Mouse (Mus musculus) neural tube, embryonic 12.5 days (tissue): ENCODE results near the gene H1fx. TPM values are rescaled to one million over a fixed set of nuclear protein-coding genes. Genes with fewer than 3 reads are reported as not detected.
"Not testable (repeated sequence)": the region's sequence is repeated elsewhere in the genome, so short reads cannot be mapped to it uniquely, and the experiment has no call there.

Source experiments
- ATAC-seq: fragments of 200-750 bp; cut with Nextera tagmentation; 2 replicates; pipeline ENCODE4 v1.8.0; 2017; ENCODE audit warnings: low read depth, mild to moderate bottlenecking, moderate TSS enrichment, moderate library complexity; ENCODE audit not compliant: low FRiP score
- H3K27ac ChIP-seq: fragments of 300-500 bp; sonication (generic); 2 replicates; pipeline ENCODE4 v1.5.1; 2016
- H3K27me3 ChIP-seq: fragments of 300-500 bp; sonication (generic); replicated peaks from 2 replicates; pipeline ENCODE4 v1.6.1; 2016; ENCODE audit warnings: mild to moderate bottlenecking
- H3K36me3 ChIP-seq: fragments of 300-500 bp; sonication (generic); 2 replicates; pipeline ENCODE4 v1.6.1; 2016; ENCODE audit warnings: mild to moderate bottlenecking
- H3K4me1 ChIP-seq: fragments of 300-500 bp; sonication (generic); 2 replicates; pipeline ENCODE4 v1.6.1; 2016
- H3K4me2 ChIP-seq: fragments of 300-500 bp; sonication (generic); replicated peaks from 2 replicates; pipeline ENCODE4 v1.6.1; 2016; ENCODE audit warnings: mild to moderate bottlenecking
- H3K4me3 ChIP-seq: fragments of 300-500 bp; sonication (generic); 2 replicates; pipeline ENCODE4 v1.5.1; 2016
- H3K9ac ChIP-seq: fragments of 300-500 bp; sonication (generic); 2 replicates; pipeline ENCODE4 v1.6.1; 2016; ENCODE audit warnings: mild to moderate bottlenecking
- H3K9me3 ChIP-seq: fragments of 300-500 bp; sonication (generic); 2 replicates; pipeline ENCODE4 v1.6.1; 2016; ENCODE audit warnings: mild to moderate bottlenecking
- WGBS: fragments of 180-500 bp; shearing (Covaris S2); methylation state at CpG from one replicate; pipeline ENCODE4 v1.1.7; 2016; 5-methylcytosine and 5-hydroxymethylcytosine counted together
- polyA plus RNA-seq: library from polyadenylated mRNA; unstranded; fragments of >200 nt; fragmentation: Nextera tagmentation; extraction: Ambion mirVana; gene quantifications from 2 replicates; pipeline ENCODE4 v1.2.1, GENCODE M21; 2016

Gene H1fx
- 114 TPM in 2 replicates for polyA plus RNA-seq

- peak; percentile 77 for ATAC-seq
- Histone ChIP-seq H3K27ac (peak within 1 kb of the TSS; percentile 82), H3K9ac (peak within 1 kb of the TSS; percentile 97), H3K4me2 (peak within 1 kb of the TSS; percentile 86), H3K4me1 (peaks cover 17% of the 10 kb centered on the region), H3K36me3 (peaks cover 21% of the 10 kb centered on the region), H3K4me3 (peak within 1 kb of the TSS; percentile 97), H3K27me3 (no peaks in the 10 kb centered on the region), H3K9me3 (no peaks in the 10 kb centered on the region)
- under 1% methylated on average over 55 of the region's 55 CpGs for WGBS
Observed at GRCm38 (mm10) chr6:87981547-87982256, at the start of gene H1fx. H1fx (minus strand) TSS chr6:87981637.

GRCm38 (mm10) chr6:88030432-88030831 is 49.0 kb upstream of the H1fx start:
- Histone ChIP-seq H3K4me1 (0 out of 2 replicates have a peak, but pooled peaks cover 3% of the 10 kb centered on the region), H3K9me3 (no peaks in the 10 kb centered on the region), H3K4me3 (no peak overlapping the region), H3K4me2 (no peak overlapping the region), H3K27ac (no peak overlapping the region), H3K9ac (no peak overlapping the region), H3K36me3 (peaks cover 6% of the 10 kb centered on the region; the same call in 1 of the 2 replicates), H3K27me3 (no peaks in the 10 kb centered on the region)
- 94% methylated on average over 2 of the region's 2 CpGs for whole genome bisulfite sequencing
- ATAC-seq, result no peak

GRCm38 (mm10) chr6:88027390-88027789 is 46.0 kb upstream of the H1fx start:
- H3K36me3 ChIP-seq, result peaks cover 10% of the 10 kb centered on the region
- ATAC-seq, result no peak
- 71% methylated on average over 5 of the region's 5 CpGs for WGBS
- no peak overlapping the region for H3K27ac ChIP-seq
- H3K27me3 ChIP-seq, result no peaks in the 10 kb centered on the region
- H3K9ac ChIP-seq, result no peak overlapping the region
- no peak overlapping the region for H3K4me2 ChIP-seq
- no peaks in the 10 kb centered on the region for H3K9me3 ChIP-seq
- no peak overlapping the region for H3K4me3 ChIP-seq
- H3K4me1 ChIP-seq, result 0 out of 2 replicates have a peak, but pooled peaks cover 3% of the 10 kb centered on the region

GRCm38 (mm10) chr6:88023316-88023890 is 42.0 kb upstream of the H1fx start:
- whole genome bisulfite sequencing, result 98% methylated on average over 10 of the region's 10 CpGs
- H3K36me3 ChIP-seq, result peaks cover 10% of the 10 kb centered on the region

GRCm38 (mm10) chr6:88019154-88019553 is 37.7 kb upstream of the H1fx start:
- Histone ChIP-seq H3K27ac (no peak overlapping the region), H3K9me3 (no peaks in the 10 kb centered on the region), H3K4me3 (no peak overlapping the region), H3K27me3 (no peaks in the 10 kb centered on the region), H3K36me3 (no peaks in the 10 kb centered on the region), H3K4me1 (0 out of 2 replicates have a peak, but pooled peaks cover 2% of the 10 kb centered on the region), H3K4me2 (no peak overlapping the region), H3K9ac (no peak overlapping the region)
- 91% methylated on average over 2 of the region's 2 CpGs for WGBS
- ATAC-seq, result no peak

More at GRCm38 (mm10) chr6:88023316-88023890, 42.0 kb upstream of the H1fx start:
- no peak overlapping the region for H3K4me3 ChIP-seq
- no peak overlapping the region for H3K4me2 ChIP-seq
- H3K27ac ChIP-seq, result no peak overlapping the region
- no peaks in the 10 kb centered on the region for H3K27me3 ChIP-seq
- no peak overlapping the region for H3K9ac ChIP-seq
- no peaks in the 10 kb centered on the region for H3K9me3 ChIP-seq
- H3K4me1 ChIP-seq, result 0 out of 2 replicates have a peak, but pooled peaks cover 5% of the 10 kb centered on the region
- no peak for ATAC-seq

GRCm38 (mm10) chr6:88017821-88018220 is 36.4 kb upstream of the H1fx start:
- 77% methylated on average over 4 of the region's 4 CpGs for WGBS
- no peak for ATAC-seq
- Histone ChIP-seq H3K9me3 (no peaks in the 10 kb centered on the region), H3K4me1 (0 out of 2 replicates have a peak, but pooled peaks cover 2% of the 10 kb centered on the region), H3K4me3 (no peak overlapping the region), H3K4me2 (no peak overlapping the region), H3K9ac (no peak overlapping the region), H3K27me3 (no peaks in the 10 kb centered on the region), H3K36me3 (peaks cover 9% of the 10 kb centered on the region; the same call in 1 of the 2 replicates), H3K27ac (no peak overlapping the region)

GRCm38 (mm10) chr6:88015797-88016196 is 34.4 kb upstream of the H1fx start:
- Histone ChIP-seq H3K9me3 (no peaks in the 10 kb centered on the region), H3K4me3 (no peak overlapping the region), H3K4me2 (no peak overlapping the region), H3K36me3 (peaks cover 20% of the 10 kb centered on the region), H3K27me3 (no peaks in the 10 kb centered on the region), H3K9ac (no peak overlapping the region), H3K4me1 (0 out of 2 replicates have a peak, but pooled peaks cover 2% of the 10 kb centered on the region), H3K27ac (no peak overlapping the region)
- WGBS, result 81% methylated on average over 2 of the region's 2 CpGs
- ATAC-seq, result no peak

- 91% methylated on average over 4 of the region's 4 CpGs for WGBS
- Histone ChIP-seq H3K36me3 (peaks cover 34% of the 10 kb centered on the region), H3K9me3 (no peaks in the 10 kb centered on the region), H3K4me3 (no peak overlapping the region), H3K4me1 (0 out of 2 replicates have a peak, but pooled peaks cover under 1% of the 10 kb centered on the region), H3K27ac (no peak overlapping the region), H3K9ac (no peak overlapping the region), H3K4me2 (no peak overlapping the region), H3K27me3 (no peaks in the 10 kb centered on the region)
- no peak for ATAC-seq
Observed at GRCm38 (mm10) chr6:88013456-88013855, 32.0 kb upstream of the H1fx start.

GRCm38 (mm10) chr6:88012601-88013000 is 31.2 kb upstream of the H1fx start:
- Histone ChIP-seq H3K9ac (no peak overlapping the region), H3K27ac (no peak overlapping the region), H3K4me2 (no peak overlapping the region), H3K4me3 (no peak overlapping the region), H3K36me3 (peaks cover 41% of the 10 kb centered on the region), H3K27me3 (no peaks in the 10 kb centered on the region), H3K9me3 (no peaks in the 10 kb centered on the region), H3K4me1 (no peaks in the 10 kb centered on the region)
- WGBS, result 92% methylated on average over 2 of the region's 2 CpGs
- ATAC-seq, result no peak

- ATAC-seq, H3K9me3 ChIP-seq, H3K27ac ChIP-seq, H3K4me2 ChIP-seq, H3K4me1 ChIP-seq, H3K27me3 ChIP-seq, H3K9ac ChIP-seq, H3K4me3 ChIP-seq: not testable (repeated sequence)
- 79% methylated on average over 1 of the region's 1 CpGs for WGBS
- H3K36me3 ChIP-seq, result peaks cover 54% of the 10 kb centered on the region
Observed at GRCm38 (mm10) chr6:88011106-88011505, 29.7 kb upstream of the H1fx start.

GRCm38 (mm10) chr6:88009209-88009608 is 27.8 kb upstream of the H1fx start:
- 96% methylated on average over 4 of the region's 4 CpGs for WGBS
- H3K4me2 ChIP-seq, result no peak overlapping the region
- H3K36me3 ChIP-seq, result peaks cover 61% of the 10 kb centered on the region
- H3K27ac ChIP-seq, result no peak overlapping the region
- H3K4me1 ChIP-seq, result no peaks in the 10 kb centered on the region
- H3K9me3 ChIP-seq, result no peaks in the 10 kb centered on the region
- H3K9ac ChIP-seq, result no peak overlapping the region
- no peaks in the 10 kb centered on the region for H3K27me3 ChIP-seq
- ATAC-seq, result no peak
- no peak overlapping the region for H3K4me3 ChIP-seq

- H3K9me3 ChIP-seq, H3K27ac ChIP-seq, H3K9ac ChIP-seq, H3K27me3 ChIP-seq, H3K4me3 ChIP-seq, H3K4me1 ChIP-seq, H3K4me2 ChIP-seq, ATAC-seq: not testable (repeated sequence)
- WGBS, result 94% methylated on average over 14 of the region's 14 CpGs
- H3K36me3 ChIP-seq, result peaks cover 81% of the 10 kb centered on the region
Observed at GRCm38 (mm10) chr6:88004773-88005172, 23.3 kb upstream of the H1fx start.
